Mouse (Mus musculus) hindbrain, embryonic 15.5 days (tissue): ENCODE data around the gene Trpc5. TPM values are rescaled to one million over a fixed set of nuclear protein-coding genes. Genes with fewer than 3 reads are reported as not detected.

Experiments used
- ATAC-seq: fragments of 200-750 bp; cut with Nextera tagmentation; 2 replicates; pipeline ENCODE4 v1.8.0; 2017; ENCODE audit warnings: low read depth, moderate number of reproducible peaks, moderate TSS enrichment; ENCODE audit not compliant: low FRiP score
- H3K27ac ChIP-seq: fragments of 300-500 bp; sonication (generic); replicated peaks from 2 replicates; pipeline ENCODE4 v1.5.1; 2015; ENCODE audit warnings: mild to moderate bottlenecking, inconsistent platforms
- H3K27me3 ChIP-seq: fragments of 300-500 bp; sonication (generic); 2 replicates; pipeline ENCODE4 v1.6.1; 2015; ENCODE audit warnings: control low read depth, inconsistent platforms
- H3K36me3 ChIP-seq: fragments of 300-500 bp; sonication (generic); 2 replicates; pipeline ENCODE4 v1.6.1; 2015; ENCODE audit warnings: control low read depth, inconsistent platforms
- H3K4me1 ChIP-seq: fragments of 300-500 bp; sonication (generic); replicated peaks from 2 replicates; pipeline ENCODE4 v1.6.1; 2015; ENCODE audit warnings: control low read depth, inconsistent platforms
- H3K4me2 ChIP-seq: fragments of 300-500 bp; sonication (generic); 2 replicates; pipeline ENCODE4 v1.6.1; 2015; ENCODE audit warnings: moderate library complexity, mild to moderate bottlenecking, inconsistent platforms
- H3K4me3 ChIP-seq: fragments of 300-500 bp; sonication (generic); 2 replicates; pipeline ENCODE4 v1.5.1; 2015; ENCODE audit warnings: mild to moderate bottlenecking, inconsistent platforms
- H3K9ac ChIP-seq: fragments of 300-500 bp; sonication (generic); 2 replicates; pipeline ENCODE4 v1.6.1; 2015; ENCODE audit warnings: inconsistent platforms
- H3K9me3 ChIP-seq: fragments of 300-500 bp; sonication (generic); 2 replicates; pipeline ENCODE4 v1.6.1; 2016; ENCODE audit warnings: control low read depth, inconsistent platforms
- WGBS: fragments of 180-500 bp; shearing (Covaris S2); methylation state at CpG from one replicate; pipeline ENCODE4 v1.1.7; 2015; 5-methylcytosine and 5-hydroxymethylcytosine counted together
- polyA plus RNA-seq: library from polyadenylated mRNA; unstranded; fragments of >200 nt; fragmentation: Nextera tagmentation; extraction: Ambion mirVana; gene quantifications from 2 replicates; pipeline ENCODE4 v1.2.1, GENCODE M21; 2015

Gene Trpc5
- 2.6 and 3.3 TPM in 2 replicates for polyA plus RNA-seq

- H3K36me3 ChIP-seq: no peaks in the 10 kb centered on the region
- H3K9me3 ChIP-seq: no peaks in the 10 kb centered on the region
- peak; percentile 42; the same call in 1 of the 2 replicates for ATAC-seq
- H3K4me2 ChIP-seq: peak within 1 kb of the TSS; percentile 70
- no peaks in the 10 kb centered on the region for H3K4me1 ChIP-seq
- H3K4me3 ChIP-seq: peak within 1 kb of the TSS; percentile 49
- no peak within 1 kb of the TSS for H3K27ac ChIP-seq
- peak within 1 kb of the TSS; percentile 41 for H3K9ac ChIP-seq
- WGBS: 10% methylated on average over 1 of the region's 1 CpGs
- H3K27me3 ChIP-seq: no peaks in the 10 kb centered on the region; the same call in 1 of the 2 replicates
These were observed at the start of gene Trpc5 for GRCm38 (mm10) chrX:144688142-144688206. Gene Trpc5 (minus strand): TSS chrX:144688180.

GRCm38 (mm10) chrX:144716330-144716729 is 28.4 kb upstream of the Trpc5 start:
- H3K36me3 ChIP-seq: no peaks in the 10 kb centered on the region
- ATAC-seq: no peak
- no peak overlapping the region for H3K4me3 ChIP-seq
- H3K4me1 ChIP-seq: no peaks in the 10 kb centered on the region
- H3K9ac ChIP-seq: no peak overlapping the region
- no peak overlapping the region for H3K27ac ChIP-seq
- H3K4me2 ChIP-seq: no peak overlapping the region
- no peaks in the 10 kb centered on the region for H3K9me3 ChIP-seq
- no peaks in the 10 kb centered on the region for H3K27me3 ChIP-seq
- WGBS: 89% methylated on average over 1 of the region's 1 CpGs

- Histone ChIP-seq H3K4me1 (no peaks in the 10 kb centered on the region), H3K9ac (0 out of 2 replicates have a peak overlapping the region, but pooled peaks have one; percentile 10), H3K4me3 (peak overlapping the region; percentile 49), H3K9me3 (no peaks in the 10 kb centered on the region), H3K36me3 (no peaks in the 10 kb centered on the region), H3K27me3 (no peaks in the 10 kb centered on the region; the same call in 1 of the 2 replicates), H3K27ac (no peak overlapping the region), H3K4me2 (peak overlapping the region; percentile 70)
- WGBS: 12% methylated on average over 7 of the region's 7 CpGs
- ATAC-seq: 0 out of 2 replicates have a peak, but pooled peaks have one; percentile 16
These were observed 1.8 kb upstream of the Trpc5 start for GRCm38 (mm10) chrX:144689859-144690181.

GRCm38 (mm10) chrX:144689119-144689858 is 1.3 kb upstream of the Trpc5 start:
- no peaks in the 10 kb centered on the region; the same call in 1 of the 2 replicates for H3K27me3 ChIP-seq
- no peaks in the 10 kb centered on the region for H3K36me3 ChIP-seq
- H3K4me3 ChIP-seq: peak overlapping the region; percentile 49
- no peak overlapping the region for H3K27ac ChIP-seq
- no peaks in the 10 kb centered on the region for H3K4me1 ChIP-seq
- H3K9ac ChIP-seq: peak overlapping the region; percentile 41
- H3K4me2 ChIP-seq: peak overlapping the region; percentile 70
- no peaks in the 10 kb centered on the region for H3K9me3 ChIP-seq
- peak; percentile 72; the same call in 1 of the 2 replicates for ATAC-seq
- WGBS: 22% methylated on average over 21 of the region's 21 CpGs

GRCm38 (mm10) chrX:144688207-144689118 is 483 bp upstream of the Trpc5 start, which contains the start of gene Rtl4:
Gene Rtl4 (plus strand): TSS chrX:144688907.
- H3K9ac ChIP-seq: peak within 1 kb of the TSS; percentile 41
- H3K9me3 ChIP-seq: no peaks in the 10 kb centered on the region
- no peaks in the 10 kb centered on the region for H3K4me1 ChIP-seq
- H3K4me3 ChIP-seq: peak within 1 kb of the TSS; percentile 49
- H3K4me2 ChIP-seq: peak within 1 kb of the TSS; percentile 70
- peak; percentile 84 for ATAC-seq
- no peak within 1 kb of the TSS for H3K27ac ChIP-seq
- H3K27me3 ChIP-seq: no peaks in the 10 kb centered on the region; the same call in 1 of the 2 replicates
- 21% methylated on average over 24 of the region's 31 CpGs for WGBS
- no peaks in the 10 kb centered on the region for H3K36me3 ChIP-seq

GRCm38 (mm10) chrX:144687742-144688141 is 238 bp downstream of the Trpc5 start:
- no peak for ATAC-seq
- Histone ChIP-seq H3K36me3 (no peaks in the 10 kb centered on the region), H3K27ac (no peak overlapping the region), H3K4me3 (peak overlapping the region; percentile 49), H3K4me1 (no peaks in the 10 kb centered on the region), H3K9ac (peak overlapping the region; percentile 41), H3K27me3 (no peaks in the 10 kb centered on the region; the same call in 1 of the 2 replicates), H3K9me3 (no peaks in the 10 kb centered on the region), H3K4me2 (peak overlapping the region; percentile 70)
- WGBS: 19% methylated on average over 20 of the region's 20 CpGs

GRCm38 (mm10) chrX:144652196-144652595 is 35.8 kb downstream of the Trpc5 start:
- H3K36me3 ChIP-seq: no peaks in the 10 kb centered on the region
- no peak overlapping the region for H3K4me2 ChIP-seq
- ATAC-seq: no peak
- H3K9ac ChIP-seq: no peak overlapping the region
- no peaks in the 10 kb centered on the region for H3K4me1 ChIP-seq
- 82% methylated on average over 2 of the region's 2 CpGs for WGBS
- no peaks in the 10 kb centered on the region for H3K27me3 ChIP-seq
- no peaks in the 10 kb centered on the region for H3K9me3 ChIP-seq
- no peak overlapping the region for H3K4me3 ChIP-seq
- H3K27ac ChIP-seq: no peak overlapping the region

- 33% methylated on average over 1 of the region's 1 CpGs for WGBS
- H3K4me2 ChIP-seq: no peak overlapping the region
- no peak overlapping the region for H3K9ac ChIP-seq
- no peaks in the 10 kb centered on the region for H3K9me3 ChIP-seq
- ATAC-seq: no peak
- H3K4me1 ChIP-seq: no peaks in the 10 kb centered on the region
- no peak overlapping the region for H3K27ac ChIP-seq
- no peaks in the 10 kb centered on the region for H3K36me3 ChIP-seq
- H3K27me3 ChIP-seq: no peaks in the 10 kb centered on the region
- no peak overlapping the region for H3K4me3 ChIP-seq
These were observed 42.6 kb downstream of the Trpc5 start for GRCm38 (mm10) chrX:144645394-144645793.

- 79% methylated on average over 3 of the region's 3 CpGs for WGBS
These were observed 43.2 kb downstream of the Trpc5 start for GRCm38 (mm10) chrX:144644756-144645155.

GRCm38 (mm10) chrX:144612753-144613152 is 75.2 kb downstream of the Trpc5 start:
- no peak overlapping the region for H3K27ac ChIP-seq
- WGBS: 68% methylated on average over 4 of the region's 4 CpGs
- no peak for ATAC-seq
- H3K4me2 ChIP-seq: no peak overlapping the region
- no peaks in the 10 kb centered on the region for H3K9me3 ChIP-seq
- H3K4me3 ChIP-seq: no peak overlapping the region
- no peaks in the 10 kb centered on the region for H3K36me3 ChIP-seq
- H3K27me3 ChIP-seq: no peaks in the 10 kb centered on the region
- H3K9ac ChIP-seq: no peak overlapping the region
- no peaks in the 10 kb centered on the region for H3K4me1 ChIP-seq

More at GRCm38 (mm10) chrX:144644756-144645155, 43.2 kb downstream of the Trpc5 start:
- ATAC-seq: no peak
- H3K27ac ChIP-seq: no peak overlapping the region
- H3K36me3 ChIP-seq: no peaks in the 10 kb centered on the region
- H3K4me3 ChIP-seq: no peak overlapping the region
- no peaks in the 10 kb centered on the region for H3K9me3 ChIP-seq
- H3K4me1 ChIP-seq: no peaks in the 10 kb centered on the region
- no peaks in the 10 kb centered on the region for H3K27me3 ChIP-seq
- H3K4me2 ChIP-seq: no peak overlapping the region
- H3K9ac ChIP-seq: no peak overlapping the region

- Histone ChIP-seq H3K36me3 (no peaks in the 10 kb centered on the region), H3K4me1 (no peaks in the 10 kb centered on the region), H3K9me3 (no peaks in the 10 kb centered on the region), H3K9ac (no peak overlapping the region), H3K4me2 (no peak overlapping the region), H3K4me3 (no peak overlapping the region), H3K27ac (no peak overlapping the region), H3K27me3 (no peaks in the 10 kb centered on the region)
- 54% methylated on average over 1 of the region's 1 CpGs for WGBS
- ATAC-seq: no peak
These were observed 151.5 kb downstream of the Trpc5 start for GRCm38 (mm10) chrX:144536431-144536830.

- Histone ChIP-seq H3K4me1 (no peaks in the 10 kb centered on the region), H3K9ac (no peak overlapping the region), H3K4me3 (no peak overlapping the region), H3K4me2 (no peak overlapping the region), H3K9me3 (no peaks in the 10 kb centered on the region), H3K27ac (no peak overlapping the region), H3K27me3 (no peaks in the 10 kb centered on the region), H3K36me3 (no peaks in the 10 kb centered on the region)
- ATAC-seq: no peak
- WGBS: 90% methylated on average over 7 of the region's 7 CpGs
These were observed 161.9 kb downstream of the Trpc5 start for GRCm38 (mm10) chrX:144526042-144526441.
